Mouse (Mus musculus) limb, embryonic 13.5 days (tissue): ENCODE measurements around the gene Trim9. TPM values are rescaled to one million over a fixed set of nuclear protein-coding genes. Genes with fewer than 3 reads are reported as not detected.
A peak's percentile ranks its signal among the peaks of the same experiment; 100 is the strongest.

Experiments
- ATAC-seq: fragments of 200-750 bp; cut with Nextera tagmentation; 2 replicates; pipeline ENCODE4 v1.8.0; 2017; ENCODE audit warnings: low read depth, moderate number of reproducible peaks, moderate TSS enrichment; ENCODE audit not compliant: low FRiP score
- H3K27ac ChIP-seq: fragments of 300-500 bp; sonication (generic); 2 replicates; pipeline ENCODE4 v1.5.1; 2015; ENCODE audit warnings: inconsistent platforms, mild to moderate bottlenecking, moderate library complexity
- H3K27me3 ChIP-seq: fragments of 300-500 bp; sonication (generic); 2 replicates; pipeline ENCODE4 v1.6.1; 2015; ENCODE audit warnings: mild to moderate bottlenecking, inconsistent platforms
- H3K36me3 ChIP-seq: fragments of 300-500 bp; sonication (generic); 2 replicates; pipeline ENCODE4 v1.6.1; 2015; ENCODE audit warnings: inconsistent platforms, mild to moderate bottlenecking, moderate library complexity
- H3K4me1 ChIP-seq: fragments of 300-500 bp; sonication (generic); 2 replicates; pipeline ENCODE4 v1.6.1; 2015; ENCODE audit warnings: inconsistent platforms
- H3K4me2 ChIP-seq: fragments of 300-500 bp; sonication (generic); replicated peaks from 2 replicates; pipeline ENCODE4 v1.6.1; 2015; ENCODE audit warnings: inconsistent platforms, mild to moderate bottlenecking, moderate library complexity
- H3K4me3 ChIP-seq: fragments of 300-500 bp; sonication (generic); 2 replicates; pipeline ENCODE4 v1.5.1; 2015; ENCODE audit warnings: moderate library complexity, mild to moderate bottlenecking, inconsistent platforms
- H3K9ac ChIP-seq: fragments of 300-500 bp; sonication (generic); 2 replicates; pipeline ENCODE4 v1.6.1; 2015; ENCODE audit warnings: mild to moderate bottlenecking, inconsistent platforms
- H3K9me3 ChIP-seq: fragments of 300-500 bp; sonication (generic); 2 replicates; pipeline ENCODE4 v1.6.1; 2016; ENCODE audit warnings: inconsistent platforms
- WGBS: fragments of 180-500 bp; shearing (Covaris S2); methylation state at CpG from one replicate; pipeline ENCODE4 v1.1.7; 2015; 5-methylcytosine and 5-hydroxymethylcytosine counted together
- polyA plus RNA-seq: library from polyadenylated mRNA; unstranded; fragments of >200 nt; fragmentation: Nextera tagmentation; extraction: Ambion mirVana; gene quantifications from 2 replicates; pipeline ENCODE4 v1.2.1, GENCODE M21; 2015

Trim9 gene
- polyA plus RNA-seq, 1 experiment from 2014 or later: 0.93 TPM

- Histone ChIP-seq H3K4me1 (peaks cover 21% of the 10 kb centered on the region), H3K9ac (no peak overlapping the region), H3K4me2 (no peak overlapping the region), H3K27me3 (peaks cover 32% of the 10 kb centered on the region), H3K4me3 (no peak overlapping the region), H3K27ac (no peak overlapping the region), H3K9me3 (no peaks in the 10 kb centered on the region), H3K36me3 (no peaks in the 10 kb centered on the region)
- no peak for ATAC-seq
- 85% methylated on average over 4 of the region's 4 CpGs for whole genome bisulfite sequencing
These were observed 3.1 kb upstream of the Trim9 start for GRCm38 (mm10) chr12:70350490-70350889.

DNA sequence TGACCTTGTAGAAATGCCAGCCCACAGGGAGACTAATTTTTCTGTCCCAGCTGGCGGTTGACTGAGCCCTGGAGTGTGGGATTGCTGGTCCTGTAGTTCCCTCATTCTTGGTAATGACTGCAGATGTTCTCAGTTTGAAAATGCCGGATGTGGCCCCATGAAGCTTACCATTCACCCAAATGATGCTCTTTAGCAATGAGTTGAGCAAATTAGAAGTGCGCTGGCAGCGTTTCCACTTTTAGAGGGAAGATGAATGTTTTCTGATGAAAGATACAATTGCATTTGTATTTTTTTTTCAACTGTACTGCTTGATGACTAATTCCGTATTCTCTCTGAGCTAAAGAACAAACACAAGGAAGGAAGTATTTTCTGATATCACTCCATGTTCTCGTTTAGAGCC is 2.4 kb upstream of the Trim9 start:
- Histone ChIP-seq H3K9ac (no peak overlapping the region), H3K4me1 (peaks cover 21% of the 10 kb centered on the region), H3K9me3 (no peaks in the 10 kb centered on the region), H3K27me3 (peaks cover 39% of the 10 kb centered on the region), H3K4me3 (no peak overlapping the region), H3K27ac (no peak overlapping the region), H3K4me2 (no peak overlapping the region), H3K36me3 (no peaks in the 10 kb centered on the region)
- WGBS: 82% methylated on average over 6 of the region's 6 CpGs
- no peak for ATAC-seq

DNA sequence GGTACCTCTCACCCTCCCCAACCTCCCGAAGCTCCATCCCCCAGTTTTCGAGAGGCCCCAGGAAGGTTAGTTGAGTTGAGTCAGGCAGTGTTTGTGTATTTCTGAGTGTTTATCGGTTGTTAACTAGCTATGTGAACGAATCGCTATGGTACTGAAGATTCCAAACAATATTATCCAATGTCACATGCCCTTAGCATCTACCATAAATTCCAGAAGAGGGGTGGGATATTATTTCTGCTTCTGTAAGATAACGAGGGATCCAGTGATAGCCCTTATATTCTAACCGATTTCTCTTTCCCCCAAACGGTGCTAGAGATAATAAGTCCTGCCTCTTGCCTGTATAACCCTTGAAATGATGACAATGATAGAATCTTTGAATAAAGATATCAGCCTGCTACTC is 612 bp upstream of the Trim9 start:
- Histone ChIP-seq H3K4me2 (peak overlapping the region; percentile 92), H3K9ac (peak overlapping the region; percentile 63), H3K4me3 (peak overlapping the region; percentile 64), H3K27me3 (peaks cover 48% of the 10 kb centered on the region), H3K36me3 (no peaks in the 10 kb centered on the region), H3K4me1 (peaks cover 21% of the 10 kb centered on the region), H3K9me3 (no peaks in the 10 kb centered on the region), H3K27ac (no peak overlapping the region)
- WGBS: 19% methylated on average over 8 of the region's 8 CpGs
- ATAC-seq: no peak

DNA sequence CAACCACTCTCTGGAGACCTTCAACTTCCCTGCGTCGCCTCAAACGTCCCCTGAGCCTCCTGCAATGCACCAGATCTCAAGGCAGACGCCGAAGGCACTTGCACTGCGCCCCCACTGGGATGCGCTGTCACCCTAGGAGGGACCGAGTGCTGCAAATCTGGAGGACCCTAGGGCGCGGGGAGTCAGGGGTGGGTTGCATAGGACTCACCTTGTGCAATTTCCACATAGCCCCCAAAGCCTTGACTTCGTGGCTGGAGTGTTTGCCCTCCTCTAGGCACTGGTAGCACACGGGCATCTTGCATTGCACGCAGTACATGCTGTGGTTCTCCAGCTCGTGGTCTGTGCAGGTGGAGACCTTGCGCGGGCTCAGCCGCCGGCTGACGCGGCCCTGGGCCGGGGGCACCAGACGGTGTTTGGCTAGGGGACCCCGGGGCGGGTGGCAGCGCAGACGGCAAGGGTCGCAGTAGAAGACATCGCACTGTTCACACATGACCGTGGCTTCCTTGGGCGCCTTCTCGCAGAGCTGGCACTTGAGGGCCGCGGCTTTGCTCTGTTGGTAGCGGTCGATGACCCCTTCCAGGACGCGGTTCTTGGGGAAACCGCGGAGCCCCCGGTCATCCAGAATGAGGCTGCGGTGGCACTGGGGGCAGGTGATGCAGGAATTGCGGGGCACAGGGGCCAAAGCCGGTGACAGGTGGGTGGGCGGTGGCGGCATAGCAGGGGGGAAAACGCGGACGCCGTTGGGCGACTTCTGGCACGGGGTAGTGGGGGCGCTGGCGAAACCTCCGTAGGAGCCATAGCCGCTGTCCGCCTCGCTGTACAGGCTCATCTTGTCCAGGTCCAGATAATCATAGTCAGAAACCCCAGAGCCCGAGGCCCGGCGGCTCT is 1.0 kb downstream of the Trim9 start:
- Histone ChIP-seq H3K4me2 (peak overlapping the region; percentile 92), H3K4me3 (peak overlapping the region; percentile 64), H3K27ac (no peak overlapping the region), H3K4me1 (peaks cover 21% of the 10 kb centered on the region), H3K36me3 (no peaks in the 10 kb centered on the region), H3K27me3 (peaks cover 48% of the 10 kb centered on the region), H3K9me3 (no peaks in the 10 kb centered on the region), H3K9ac (peak overlapping the region; percentile 61)
- ATAC-seq: no peak
- WGBS: under 1% methylated on average over 60 of the region's 60 CpGs

GRCm38 (mm10) chr12:70345531-70346138 is 1.8 kb downstream of the Trim9 start:
- peak overlapping the region; percentile 92 for H3K4me2 ChIP-seq
- 35% methylated on average over 16 of the region's 16 CpGs for WGBS
- peaks cover 48% of the 10 kb centered on the region for H3K27me3 ChIP-seq
- no peaks in the 10 kb centered on the region for H3K36me3 ChIP-seq
- no peaks in the 10 kb centered on the region for H3K9me3 ChIP-seq
- no peak overlapping the region for H3K9ac ChIP-seq
- H3K4me3 ChIP-seq: peak overlapping the region; percentile 64
- ATAC-seq: no peak
- H3K27ac ChIP-seq: no peak overlapping the region
- H3K4me1 ChIP-seq: peaks cover 21% of the 10 kb centered on the region

GRCm38 (mm10) chr12:70335176-70335575 is 12.2 kb downstream of the Trim9 start:
- ATAC-seq: no peak
- no peaks in the 10 kb centered on the region for H3K36me3 ChIP-seq
- H3K4me1 ChIP-seq: no peaks in the 10 kb centered on the region
- no peak overlapping the region for H3K4me2 ChIP-seq
- H3K27ac ChIP-seq: no peak overlapping the region
- H3K9me3 ChIP-seq: no peaks in the 10 kb centered on the region
- no peaks in the 10 kb centered on the region for H3K27me3 ChIP-seq
- no peak overlapping the region for H3K9ac ChIP-seq
- no peak overlapping the region for H3K4me3 ChIP-seq
- WGBS: 61% methylated on average over 5 of the region's 5 CpGs

- WGBS: 87% methylated on average over 6 of the region's 6 CpGs
- Histone ChIP-seq H3K9ac (no peak overlapping the region), H3K4me2 (no peak overlapping the region), H3K9me3 (no peaks in the 10 kb centered on the region), H3K4me1 (no peaks in the 10 kb centered on the region), H3K27me3 (no peaks in the 10 kb centered on the region), H3K4me3 (no peak overlapping the region), H3K27ac (no peak overlapping the region), H3K36me3 (no peaks in the 10 kb centered on the region)
- ATAC-seq: no peak
These were observed 14.1 kb downstream of the Trim9 start for GRCm38 (mm10) chr12:70333253-70333805.

GRCm38 (mm10) chr12:70329059-70329458 is 18.4 kb downstream of the Trim9 start:
- no peak overlapping the region for H3K9ac ChIP-seq
- H3K27ac ChIP-seq: no peak overlapping the region
- H3K27me3 ChIP-seq: no peaks in the 10 kb centered on the region
- H3K36me3 ChIP-seq: no peaks in the 10 kb centered on the region
- H3K4me3 ChIP-seq: no peak overlapping the region
- WGBS: 84% methylated on average over 3 of the region's 3 CpGs
- H3K4me1 ChIP-seq: peaks cover 2% of the 10 kb centered on the region; the same call in 1 of the 2 replicates
- no peaks in the 10 kb centered on the region for H3K9me3 ChIP-seq
- ATAC-seq: no peak
- no peak overlapping the region for H3K4me2 ChIP-seq

GRCm38 (mm10) chr12:70326956-70327355 is 20.5 kb downstream of the Trim9 start:
- no peak for ATAC-seq
- Histone ChIP-seq H3K36me3 (no peaks in the 10 kb centered on the region), H3K9ac (no peak overlapping the region), H3K4me1 (peaks cover 2% of the 10 kb centered on the region; the same call in 1 of the 2 replicates), H3K27ac (no peak overlapping the region), H3K4me2 (no peak overlapping the region), H3K4me3 (no peak overlapping the region), H3K27me3 (no peaks in the 10 kb centered on the region), H3K9me3 (no peaks in the 10 kb centered on the region)
- 71% methylated on average over 1 of the region's 1 CpGs for WGBS

- Histone ChIP-seq H3K4me2 (no peak overlapping the region), H3K9me3 (no peaks in the 10 kb centered on the region), H3K4me3 (no peak overlapping the region), H3K27me3 (no peaks in the 10 kb centered on the region), H3K9ac (no peak overlapping the region), H3K36me3 (no peaks in the 10 kb centered on the region), H3K4me1 (peaks cover 2% of the 10 kb centered on the region; the same call in 1 of the 2 replicates), H3K27ac (no peak overlapping the region)
- WGBS: 24% methylated on average over 2 of the region's 2 CpGs
- ATAC-seq: no peak
These were observed 21.0 kb downstream of the Trim9 start for GRCm38 (mm10) chr12:70326393-70326792.

DNA sequence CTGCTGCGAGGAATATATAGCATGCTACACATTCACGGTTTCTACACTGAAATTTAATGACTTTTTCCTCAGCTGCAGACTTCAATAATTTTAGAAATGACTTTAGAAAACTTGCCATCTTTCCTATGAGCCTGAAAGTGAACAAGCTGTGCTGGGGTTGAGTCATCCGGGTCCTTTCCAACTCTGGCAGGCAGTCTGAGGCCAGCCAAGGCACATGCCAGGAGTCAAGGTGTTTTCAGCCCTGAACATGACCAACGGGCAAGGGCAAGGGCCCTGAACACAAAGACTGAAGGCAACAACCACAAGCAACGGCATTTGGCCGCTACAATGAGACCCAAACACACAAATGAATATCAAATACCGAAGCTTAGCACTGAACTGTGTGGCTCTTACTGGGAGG is 21.6 kb downstream of the Trim9 start:
- H3K9ac ChIP-seq: no peak overlapping the region
- H3K27me3 ChIP-seq: no peaks in the 10 kb centered on the region
- no peak overlapping the region for H3K27ac ChIP-seq
- no peak overlapping the region for H3K4me2 ChIP-seq
- no peak overlapping the region for H3K4me3 ChIP-seq
- H3K9me3 ChIP-seq: no peaks in the 10 kb centered on the region
- ATAC-seq: no peak
- H3K36me3 ChIP-seq: no peaks in the 10 kb centered on the region
- H3K4me1 ChIP-seq: peaks cover 2% of the 10 kb centered on the region; the same call in 1 of the 2 replicates
- 73% methylated on average over 7 of the region's 7 CpGs for WGBS

GRCm38 (mm10) chr12:70322790-70323189 is 24.6 kb downstream of the Trim9 start:
- ATAC-seq: no peak
- H3K4me3 ChIP-seq: no peak overlapping the region

More at GRCm38 (mm10) chr12:70322790-70323189, 24.6 kb downstream of the Trim9 start:
- no peaks in the 10 kb centered on the region for H3K9me3 ChIP-seq
- H3K27ac ChIP-seq: no peak overlapping the region
- H3K27me3 ChIP-seq: no peaks in the 10 kb centered on the region
- WGBS: 62% methylated on average over 1 of the region's 1 CpGs
- H3K4me2 ChIP-seq: no peak overlapping the region
- H3K36me3 ChIP-seq: no peaks in the 10 kb centered on the region
- H3K9ac ChIP-seq: no peak overlapping the region
- peaks cover 2% of the 10 kb centered on the region; the same call in 1 of the 2 replicates for H3K4me1 ChIP-seq
